ENCODE assay signal across 9 mouse cellular contexts in the genomic region with DNA sequence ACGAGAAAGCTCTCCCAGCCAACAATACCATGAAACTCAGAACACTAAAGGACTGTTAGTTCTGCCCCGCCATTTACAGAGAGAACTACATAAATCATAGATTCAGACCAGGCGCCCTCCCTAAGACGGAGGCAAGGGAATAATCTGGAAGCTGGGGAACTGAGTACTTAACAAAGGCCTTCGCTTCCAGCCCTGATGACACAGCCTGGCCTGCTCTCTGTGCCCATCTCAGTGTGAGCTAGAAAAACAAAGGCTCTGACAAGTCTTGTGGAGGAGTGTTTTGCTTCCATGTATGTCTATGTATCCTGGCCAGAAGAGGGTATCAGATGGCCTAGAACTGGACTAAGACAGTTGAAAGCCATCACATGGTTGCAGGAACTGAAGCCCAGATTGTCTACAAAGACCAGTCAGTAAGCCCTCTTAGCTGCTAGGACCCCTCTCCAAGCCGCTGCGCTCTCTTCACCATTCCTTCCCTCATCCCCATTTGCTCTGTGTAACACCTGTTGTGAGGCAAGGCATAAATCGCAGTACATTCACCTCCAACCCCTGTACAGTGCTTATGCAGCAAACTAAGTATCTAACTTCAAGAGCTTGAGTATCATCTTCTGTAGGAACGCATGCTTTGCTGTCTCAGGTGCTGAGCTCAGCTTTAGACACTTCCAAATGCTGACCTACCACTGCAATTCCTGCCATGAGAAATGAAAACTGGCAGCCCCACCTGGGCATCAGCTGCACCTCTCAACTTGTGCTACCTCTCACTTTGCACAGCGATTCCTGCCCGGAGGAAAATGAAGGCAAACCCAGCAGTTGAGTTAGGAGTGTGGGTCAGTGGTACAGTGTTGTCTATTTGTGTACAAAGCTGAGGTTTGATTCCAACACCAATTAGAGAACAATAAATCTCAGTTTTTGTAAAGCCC. TPM values are rescaled to one million over a fixed set of nuclear protein-coding genes. Genes with fewer than 3 reads are reported as not detected.
DNase-seq lines count a peak whose midpoint lies in the region; ATAC-seq and TF ChIP-seq lines count a peak whose summit lies in the region.
"Had no signal": no experiment of that assay in that cellular context is flagged by ENCODE, and none has a peak within 500 bp of the region (broad histone marks: within the 10 kb centered on the region; RNA-seq: fewer than 3 reads in every experiment).

No protein-coding gene starts in this region.

- H3K4me3 ChIP-seq in lung, embryonic 15.5 days = no peak overlapping the region
- no peak overlapping the region for H3K4me3 ChIP-seq in lung, adult 2 months (replicated peaks; ENCODE audit: extremely low read depth, low read depth, low read length)
- no peak overlapping the region for H3K4me3 ChIP-seq in limb, embryonic 15.5 days

- 87% methylated on average over 11 of the region's 11 CpGs for WGBS in lung, embryonic 15.5 days
- WGBS in lung, adult 2 months = 87% methylated on average over 11 of the region's 11 CpGs
- 85% methylated on average over 11 of the region's 11 CpGs for WGBS in limb, embryonic 15.5 days

- TF ChIP-seq CTCF in lung, adult 2 months (IDR thresholded peaks at IDR 0.05; ENCODE audit: insufficient read depth, low read length) = no peak

- H3K4me1 ChIP-seq in lung, embryonic 15.5 days = peaks cover 15% of the 10 kb centered on the region
- peaks cover 24% of the 10 kb centered on the region for H3K4me1 ChIP-seq in lung, adult 2 months (ENCODE audit: control insufficient read depth, insufficient read depth, low read length)
- peaks cover 20% of the 10 kb centered on the region; the same call in 1 of the 2 replicates for H3K4me1 ChIP-seq in limb, embryonic 15.5 days

- H3K27ac ChIP-seq in lung, embryonic 15.5 days = 0 out of 2 replicates have a peak overlapping the region, but pooled peaks have one; percentile 3
- peak overlapping the region; percentile 67 for H3K27ac ChIP-seq in limb, embryonic 15.5 days

- H3K27me3 ChIP-seq in lung, embryonic 15.5 days = no peaks in the 10 kb centered on the region
- no peaks in the 10 kb centered on the region for H3K27me3 ChIP-seq in limb, embryonic 15.5 days

- TF ChIP-seq POLR2A in lung, adult 2 months (IDR thresholded peaks at IDR 0.05; ENCODE audit: borderline replicate concordance, extremely low read depth, low read depth, low read length) = no peak

- peak overlapping the region; percentile 4; the same call in 1 of the 2 replicates for H3K9ac ChIP-seq in lung, embryonic 15.5 days
- no peak overlapping the region for H3K9ac ChIP-seq in limb, embryonic 15.5 days

- peak; percentile 49 for DNase-seq in gastrocnemius, adult 18-20 months (ENCODE audit: low spot score)
- DNase-seq in gastrocnemius, postnatal 10 days = no peak
- DNase-seq in lung, adult 2 months = no peak
- DNase-seq in right cerebral cortex, adult 18-20 months = no peak
- no peak for DNase-seq in frontal cortex, postnatal 36 days (ENCODE audit: low spot score in 2 of 2)
- DNase-seq in lung, postnatal 14 days = no peak
- DNase-seq: B cell, adult 2 months had no signal

- peaks cover 41% of the 10 kb centered on the region for H3K36me3 ChIP-seq in lung, embryonic 15.5 days
- H3K36me3 ChIP-seq in limb, embryonic 15.5 days = peaks cover 39% of the 10 kb centered on the region

- no peak overlapping the region for H3K4me2 ChIP-seq in lung, embryonic 15.5 days
- no peak overlapping the region for H3K4me2 ChIP-seq in limb, embryonic 15.5 days

- ATAC-seq in lung, embryonic 15.5 days (ENCODE audit: borderline replicate concordance, extremely low read depth, low FRiP score, low TSS enrichment) = no peak
- no peak for ATAC-seq in limb, embryonic 15.5 days (ENCODE audit: insufficient number of reproducible peaks, low FRiP score, low TSS enrichment, low read depth)

- no peaks in the 10 kb centered on the region for H3K9me3 ChIP-seq in lung, embryonic 15.5 days
- H3K9me3 ChIP-seq in limb, embryonic 15.5 days = no peaks in the 10 kb centered on the region

RNA-seq across cellular contexts. Expression of a gene that starts 20.1 kb away (rescaled TPM):
- total RNA-seq in gastrocnemius, adult 18-20 months (2021) = 10 to 100 TPM; 29.8 to 39.6 TPM
- total RNA-seq in gastrocnemius, postnatal 10 days (2021) = 10 to 100 TPM; 42.9 to 57.0 TPM
- 48.8 and 59.0 TPM in 2 replicates for polyA plus RNA-seq in lung, embryonic 15.5 days (2015; fragmentation: Nextera tagmentation; extraction: Ambion mirVana)
- 41.0 and 48.5 TPM in 2 replicates for polyA plus RNA-seq in lung, adult 2 months (2012; rRNA removed)
- polyA plus RNA-seq in limb, embryonic 15.5 days (2015; fragmentation: Nextera tagmentation; extraction: Ambion mirVana) = 48.6 and 51.7 TPM in 2 replicates
